Mouse (Mus musculus) lung, embryonic 16.5 days (tissue): ENCODE results near the gene Rhbdd3. TPM values are rescaled to one million over a fixed set of nuclear protein-coding genes. Genes with fewer than 3 reads are reported as not detected.
A peak's percentile ranks its signal among the peaks of the same experiment; 100 is the strongest.

Source experiments
- ATAC-seq: fragments of 200-750 bp; cut with Nextera tagmentation; 2 replicates; pipeline ENCODE4 v1.8.0; 2017; ENCODE audit warnings: low read depth, mild to moderate bottlenecking, moderate library complexity
- H3K27ac ChIP-seq: fragments of 300-500 bp; sonication (generic); 2 replicates; pipeline ENCODE4 v1.5.1; 2014; ENCODE audit warnings: mild to moderate bottlenecking, control low read depth, low read length
- H3K27me3 ChIP-seq: fragments of 300-500 bp; sonication (generic); 2 replicates; pipeline ENCODE4 v1.6.1; 2014; ENCODE audit warnings: low read depth, low read length, mixed read lengths; ENCODE audit not compliant: control insufficient read depth, insufficient read depth
- H3K36me3 ChIP-seq: fragments of 300-500 bp; sonication (generic); 2 replicates; pipeline ENCODE4 v1.6.1; 2014; ENCODE audit warnings: low read length; ENCODE audit not compliant: control insufficient read depth, insufficient read depth
- H3K4me1 ChIP-seq: fragments of 300-500 bp; sonication (generic); replicated peaks from 2 replicates; pipeline ENCODE4 v1.6.1; 2014; ENCODE audit warnings: low read length, mixed read lengths; ENCODE audit not compliant: control insufficient read depth, insufficient read depth
- H3K4me2 ChIP-seq: fragments of 300-500 bp; sonication (generic); 2 replicates; pipeline ENCODE4 v1.6.1; 2014; ENCODE audit warnings: low read depth, low read length, control low read depth
- H3K4me3 ChIP-seq: fragments of 300-500 bp; sonication (generic); 2 replicates; pipeline ENCODE4 v1.5.1; 2014; ENCODE audit warnings: mild to moderate bottlenecking, low read length, control low read depth
- H3K9ac ChIP-seq: fragments of 300-500 bp; sonication (generic); 2 replicates; pipeline ENCODE4 v1.6.1; 2014; ENCODE audit warnings: low read length, control low read depth
- H3K9me3 ChIP-seq: fragments of 300-500 bp; sonication (generic); 2 replicates; pipeline ENCODE4 v1.6.1; 2016; ENCODE audit warnings: low read length; ENCODE audit not compliant: control insufficient read depth
- WGBS: fragments of 180-500 bp; shearing (Covaris S2); extraction: QIAGEN DNeasy Blood & Tissue Kit; methylation state at CpG from one replicate; pipeline ENCODE4 v1.1.7; 2014; 5-methylcytosine and 5-hydroxymethylcytosine counted together
- polyA plus RNA-seq: library from polyadenylated mRNA; unstranded; fragments of >200 nt; fragmentation: Nextera tagmentation; extraction: Ambion mirVana; gene quantifications from 2 replicates; pipeline ENCODE4 v1.2.1, GENCODE M21; 2015

Gene Rhbdd3
- polyA plus RNA-seq, 1 experiment from 2014 or later: 23.8 TPM

DNA sequence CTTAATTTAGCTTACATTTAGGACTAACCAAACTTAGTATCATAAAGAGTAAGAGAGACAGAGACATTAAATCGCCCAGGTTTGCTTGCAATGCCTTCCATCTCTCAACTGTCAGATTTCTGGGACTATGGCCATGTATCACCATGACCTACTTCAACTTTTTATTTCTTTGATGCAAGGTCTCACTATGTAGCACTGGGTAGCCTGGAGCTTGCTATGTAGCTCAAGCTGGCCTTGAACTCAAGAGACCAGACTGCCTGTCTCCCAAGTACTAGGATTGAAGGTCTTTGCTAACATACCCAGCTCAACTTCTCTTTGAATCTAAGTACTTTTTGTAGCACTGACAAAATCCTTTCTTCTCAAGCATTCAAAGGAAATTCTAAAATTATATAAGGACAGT, 9.6 kb upstream of the Rhbdd3 start:
- H3K9me3 ChIP-seq: no peaks in the 10 kb centered on the region
- H3K27me3 ChIP-seq: no peaks in the 10 kb centered on the region
- no peak overlapping the region for H3K9ac ChIP-seq
- WGBS: 91% methylated on average over 1 of the region's 1 CpGs
- H3K4me1 ChIP-seq: 0 out of 2 replicates have a peak, but pooled peaks cover under 1% of the 10 kb centered on the region
- no peak for ATAC-seq
- H3K27ac ChIP-seq: no peak overlapping the region
- H3K36me3 ChIP-seq: peaks cover 51% of the 10 kb centered on the region
- H3K4me2 ChIP-seq: no peak overlapping the region
- no peak overlapping the region for H3K4me3 ChIP-seq

- ATAC-seq: no peak
Measured at GRCm38 (mm10) chr11:5091706-5092105, 7.0 kb upstream of the Rhbdd3 start.

DNA sequence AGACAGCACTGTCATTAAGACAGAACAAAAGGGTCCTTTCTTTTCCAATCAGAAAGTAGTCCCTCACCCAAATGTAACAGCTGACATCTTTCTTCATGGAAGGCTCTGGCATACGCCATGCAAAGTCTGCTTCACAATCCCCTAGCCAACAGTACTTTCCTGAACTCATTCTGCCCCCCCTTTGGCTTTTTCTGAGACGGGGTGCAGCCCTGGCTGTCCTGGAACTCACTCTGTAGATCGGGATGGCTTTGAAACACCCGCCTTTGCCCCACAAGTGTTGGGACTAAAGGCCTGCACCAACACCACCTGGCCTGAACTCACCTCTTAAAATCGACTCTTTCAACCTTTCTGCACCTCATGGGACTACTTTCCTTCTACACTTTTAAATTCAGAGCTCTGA, 2.8 kb upstream of the Rhbdd3 start:
- Histone ChIP-seq H3K4me2 (no peak overlapping the region), H3K4me1 (peaks cover 22% of the 10 kb centered on the region), H3K27me3 (no peaks in the 10 kb centered on the region), H3K9ac (no peak overlapping the region), H3K9me3 (no peaks in the 10 kb centered on the region), H3K27ac (no peak overlapping the region), H3K36me3 (peaks cover 11% of the 10 kb centered on the region), H3K4me3 (no peak overlapping the region)
- 71% methylated on average over 5 of the region's 5 CpGs for WGBS
- no peak for ATAC-seq

More at GRCm38 (mm10) chr11:5091706-5092105, 7.0 kb upstream of the Rhbdd3 start:
- no peak overlapping the region for H3K4me2 ChIP-seq
- no peak overlapping the region for H3K27ac ChIP-seq
- no peaks in the 10 kb centered on the region for H3K9me3 ChIP-seq
- WGBS: 35% methylated on average over 2 of the region's 2 CpGs
- no peak overlapping the region for H3K9ac ChIP-seq
- no peak overlapping the region for H3K4me3 ChIP-seq
- H3K4me1 ChIP-seq: peaks cover 7% of the 10 kb centered on the region
- H3K27me3 ChIP-seq: no peaks in the 10 kb centered on the region
- peaks cover 31% of the 10 kb centered on the region for H3K36me3 ChIP-seq

GRCm38 (mm10) chr11:5096480-5097020, 2.2 kb upstream of the Rhbdd3 start:
- 44% methylated on average over 8 of the region's 8 CpGs for WGBS
- Histone ChIP-seq H3K4me3 (peak overlapping the region; percentile 99), H3K4me2 (peak overlapping the region; percentile 91), H3K9me3 (no peaks in the 10 kb centered on the region), H3K27ac (no peak overlapping the region), H3K4me1 (peaks cover 23% of the 10 kb centered on the region), H3K9ac (peak overlapping the region; percentile 48; the same call in 1 of the 2 replicates), H3K36me3 (peaks cover 6% of the 10 kb centered on the region), H3K27me3 (no peaks in the 10 kb centered on the region)
- no peak for ATAC-seq

- no peak for ATAC-seq
- Histone ChIP-seq H3K4me1 (peaks cover 23% of the 10 kb centered on the region), H3K9ac (peak overlapping the region; percentile 99), H3K27ac (peak overlapping the region; percentile 98), H3K9me3 (no peaks in the 10 kb centered on the region), H3K27me3 (no peaks in the 10 kb centered on the region), H3K4me2 (peak overlapping the region; percentile 91), H3K36me3 (no peaks in the 10 kb centered on the region; the same call in 1 of the 2 replicates), H3K4me3 (peak overlapping the region; percentile 99)
- WGBS: under 1% methylated on average over 44 of the region's 44 CpGs
Measured at GRCm38 (mm10) chr11:5098035-5098735, 541 bp upstream of the Rhbdd3 start.

- Histone ChIP-seq H3K27ac (peak overlapping the region; percentile 98), H3K4me1 (peaks cover 21% of the 10 kb centered on the region), H3K4me2 (peak overlapping the region; percentile 92), H3K36me3 (no peaks in the 10 kb centered on the region), H3K9me3 (no peaks in the 10 kb centered on the region), H3K9ac (peak overlapping the region; percentile 99), H3K27me3 (no peaks in the 10 kb centered on the region), H3K4me3 (peak overlapping the region; percentile 99)
- ATAC-seq: peak; percentile 81
- 0% methylated on average over 28 of the region's 31 CpGs for WGBS
Measured at GRCm38 (mm10) chr11:5099576-5100183, 954 bp downstream of the Rhbdd3 start.

DNA sequence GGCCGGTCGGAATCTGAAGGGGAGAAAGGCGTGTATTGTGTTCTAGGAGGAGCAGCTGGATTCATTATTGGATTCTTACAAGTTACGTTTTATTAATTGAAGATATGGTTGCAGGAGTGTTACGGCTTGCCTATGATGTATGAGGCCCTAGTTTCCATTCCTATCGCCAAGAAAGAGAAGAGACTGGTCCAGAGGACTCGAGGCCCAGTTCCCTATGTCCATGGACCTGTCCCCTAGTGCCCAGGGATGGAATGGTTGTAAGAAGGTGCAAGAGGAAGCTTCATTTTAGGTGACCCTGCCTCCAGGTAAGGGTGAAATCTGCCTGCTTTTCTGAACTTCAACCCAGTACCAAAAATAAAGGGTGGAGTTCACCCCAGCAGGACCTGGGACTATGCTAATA, 1.6 kb downstream of the Rhbdd3 start:
- H3K27ac ChIP-seq: peak overlapping the region; percentile 98
- peaks cover 21% of the 10 kb centered on the region for H3K4me1 ChIP-seq
- H3K27me3 ChIP-seq: no peaks in the 10 kb centered on the region
- H3K9ac ChIP-seq: peak overlapping the region; percentile 99
- H3K36me3 ChIP-seq: no peaks in the 10 kb centered on the region
- peak overlapping the region; percentile 99 for H3K4me3 ChIP-seq
- H3K9me3 ChIP-seq: no peaks in the 10 kb centered on the region
- ATAC-seq: no peak
- peak overlapping the region; percentile 92 for H3K4me2 ChIP-seq
- under 1% methylated on average over 7 of the region's 7 CpGs for WGBS

- H3K4me1 ChIP-seq: peaks cover 21% of the 10 kb centered on the region
- H3K4me2 ChIP-seq: peak overlapping the region; percentile 92
- no peak overlapping the region for H3K9ac ChIP-seq
- H3K9me3 ChIP-seq: no peaks in the 10 kb centered on the region
- WGBS: 48% methylated on average over 5 of the region's 5 CpGs
- H3K27me3 ChIP-seq: no peaks in the 10 kb centered on the region
- ATAC-seq: no peak
- no peaks in the 10 kb centered on the region for H3K36me3 ChIP-seq
- H3K4me3 ChIP-seq: no peak overlapping the region
- no peak overlapping the region for H3K27ac ChIP-seq
Measured at GRCm38 (mm10) chr11:5100801-5101200, 2.1 kb downstream of the Rhbdd3 start.

DNA sequence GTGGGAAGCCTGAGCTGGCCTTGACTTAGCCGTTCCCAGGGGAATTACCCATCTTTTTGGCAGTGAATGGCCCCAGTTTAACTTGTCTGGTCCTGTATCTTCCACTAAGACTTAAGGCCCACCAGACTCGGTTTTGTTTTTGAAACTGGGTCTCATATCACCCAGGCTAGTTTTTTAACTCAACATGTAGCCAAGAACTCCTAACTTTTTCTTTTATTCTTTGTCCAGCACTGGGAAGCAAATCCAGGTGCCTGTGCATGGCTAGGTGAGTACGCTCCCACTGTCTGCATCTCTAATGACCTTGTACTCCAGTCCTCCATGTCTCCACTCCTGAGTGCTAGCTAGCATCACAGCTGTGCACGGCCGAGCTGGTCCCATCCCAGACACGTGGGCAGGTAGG, 2.9 kb downstream of the Rhbdd3 start:
- no peak for ATAC-seq
- H3K9ac ChIP-seq: no peak overlapping the region
- H3K9me3 ChIP-seq: no peaks in the 10 kb centered on the region
- H3K4me2 ChIP-seq: no peak overlapping the region
- H3K4me3 ChIP-seq: no peak overlapping the region
- H3K4me1 ChIP-seq: peaks cover 17% of the 10 kb centered on the region
- no peak overlapping the region for H3K27ac ChIP-seq
- no peaks in the 10 kb centered on the region for H3K27me3 ChIP-seq
- 75% methylated on average over 6 of the region's 6 CpGs for WGBS
- no peaks in the 10 kb centered on the region for H3K36me3 ChIP-seq
